Mouse (Mus musculus) G1E (cell line): ENCODE data around the gene Fjx1.

Source experiments
- CTCF ChIP-seq: IDR thresholded peaks from 2 replicates; pipeline ENCODE4 v1.5.1; 2012; ENCODE audit warnings: low read depth, low read length, inconsistent platforms, mixed read lengths
- GATA1 ChIP-seq: IDR thresholded peaks from 2 replicates; pipeline ENCODE4 v1.6.1; 2012; ENCODE audit warnings: borderline replicate concordance, low read length, inconsistent platforms, mixed read lengths
- TAL1 ChIP-seq: conservative IDR thresholded peaks from 2 replicates; pipeline ENCODE4 v1.6.1; 2012; ENCODE audit warnings: low read depth, low read length, inconsistent platforms, mixed read lengths

DNA sequence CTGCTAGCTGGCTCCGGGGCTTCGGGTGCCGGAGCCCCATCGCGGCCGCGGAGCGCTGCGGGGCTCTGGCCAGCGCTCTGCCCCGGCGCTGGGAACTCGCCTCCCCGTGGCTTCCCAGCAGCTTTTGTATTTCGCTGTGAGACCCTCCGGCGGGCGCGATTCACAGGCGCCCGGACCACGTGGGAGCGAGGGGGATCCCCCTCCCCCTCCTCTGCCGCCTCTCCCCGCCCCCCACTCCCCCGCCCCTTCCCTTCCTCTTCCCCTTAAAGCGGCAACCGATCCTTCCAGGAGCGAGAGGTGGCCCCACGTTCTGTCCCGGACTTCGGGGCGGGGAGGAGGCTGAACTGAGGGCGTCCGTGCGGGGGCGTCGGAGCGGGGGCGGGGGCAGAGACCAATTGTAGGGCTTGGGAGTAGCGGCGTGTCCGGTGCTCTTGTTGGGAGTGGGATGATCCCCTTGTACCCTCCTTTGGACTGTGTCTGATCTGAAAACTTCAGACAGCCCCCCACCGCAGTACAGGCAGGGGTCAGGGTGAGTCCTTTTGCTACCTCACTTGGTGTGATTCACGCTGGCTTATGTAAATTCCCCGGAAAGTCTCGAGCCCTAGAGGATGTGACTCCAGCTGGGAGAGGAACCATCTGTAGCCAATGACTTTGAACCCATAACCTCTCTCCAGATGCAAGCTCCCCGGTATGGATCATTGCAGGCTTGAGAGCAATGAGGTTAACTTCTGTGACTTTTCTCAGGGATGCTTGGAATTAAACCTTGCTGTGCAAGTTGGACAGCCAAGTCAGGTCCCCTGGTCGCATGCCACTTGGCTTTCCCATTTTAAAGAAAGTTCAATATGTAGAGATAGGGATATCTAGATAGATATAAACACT, at the start of gene Fjx1:
- TF ChIP-seq CTCF (no peak), GATA1 (no peak), TAL1 (no peak)
